Mouse (Mus musculus): ENCODE results near the gene Retreg1.

Retreg1 gene

GRCm38 (mm10) chr15:26021721-26022120 lies 178.7 kb downstream of the Retreg1 start:
- no peak for DNase-seq

- no peak for DNase-seq
Measured at GRCm38 (mm10) chr15:26022636-26023035, 179.7 kb downstream of the Retreg1 start.

Measured in lung, postnatal 10 days (tissue).